Mouse (Mus musculus): ENCODE measurements around the gene Hcls1.

Gene Hcls1

DNA sequence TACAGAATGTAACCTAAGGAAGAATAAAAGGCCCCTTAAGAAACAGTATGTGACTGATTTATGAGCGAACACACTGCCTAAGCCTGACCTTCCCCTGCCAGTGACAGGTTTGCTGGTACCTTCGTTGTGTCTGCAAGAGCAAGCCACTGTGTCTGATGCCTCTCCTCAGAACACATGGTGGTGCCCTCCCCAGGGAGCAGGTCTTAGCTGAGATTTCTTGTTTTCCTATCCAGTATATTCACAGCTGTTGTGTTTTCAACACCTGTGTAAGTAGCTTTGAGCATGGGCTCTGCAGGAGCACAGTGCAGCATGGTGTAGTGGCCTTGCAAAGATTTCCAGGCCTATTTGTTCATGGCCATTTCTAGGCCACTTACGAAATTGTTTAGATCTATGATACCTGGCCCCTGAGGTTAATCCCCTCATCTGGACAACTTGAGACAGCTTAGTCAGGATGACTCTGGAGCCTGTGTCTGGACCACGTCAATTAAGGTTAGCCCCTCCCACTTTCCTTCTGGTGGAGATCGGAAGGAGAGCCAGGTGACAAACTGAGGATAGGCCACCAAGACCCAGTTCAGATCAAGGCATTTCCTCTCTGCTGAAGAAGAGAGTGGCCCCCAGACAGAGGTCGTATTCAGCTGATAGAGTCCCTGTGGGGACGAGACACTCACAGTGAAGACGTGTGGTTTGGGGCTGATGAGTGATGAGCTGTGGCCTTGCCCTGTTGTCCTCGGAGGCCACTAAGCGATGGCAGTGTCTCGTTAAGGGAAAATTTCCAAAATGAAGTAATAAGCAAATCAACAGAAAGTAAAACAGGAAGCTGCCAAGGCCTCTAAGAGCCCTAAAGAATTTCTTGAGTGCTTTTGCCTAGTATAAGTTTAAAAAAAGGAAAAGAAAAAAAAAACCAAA is 4.3 kb upstream of the Hcls1 start:
- DNase-seq, result no peak

DNA sequence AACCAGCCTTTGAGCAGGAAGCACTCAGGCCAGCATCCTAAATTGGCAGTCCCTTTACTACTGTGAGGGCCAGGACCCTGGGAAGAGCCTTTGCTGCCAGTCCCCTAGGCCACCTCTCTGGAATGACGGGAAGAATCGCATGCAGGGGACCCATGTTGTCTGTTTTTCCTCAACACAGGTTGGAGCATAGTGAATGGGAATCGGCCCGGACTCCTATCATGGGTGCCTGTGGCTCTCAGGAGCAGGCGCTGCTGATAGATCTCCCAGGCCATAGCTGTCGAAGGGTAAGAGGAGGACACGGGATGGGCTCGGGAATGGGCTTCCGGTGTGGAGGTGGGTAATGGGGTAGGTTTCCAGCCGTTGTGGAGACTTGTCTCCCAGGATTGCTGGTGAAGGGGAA is 3.4 kb upstream of the Hcls1 start:
- no peak for DNase-seq

DNA sequence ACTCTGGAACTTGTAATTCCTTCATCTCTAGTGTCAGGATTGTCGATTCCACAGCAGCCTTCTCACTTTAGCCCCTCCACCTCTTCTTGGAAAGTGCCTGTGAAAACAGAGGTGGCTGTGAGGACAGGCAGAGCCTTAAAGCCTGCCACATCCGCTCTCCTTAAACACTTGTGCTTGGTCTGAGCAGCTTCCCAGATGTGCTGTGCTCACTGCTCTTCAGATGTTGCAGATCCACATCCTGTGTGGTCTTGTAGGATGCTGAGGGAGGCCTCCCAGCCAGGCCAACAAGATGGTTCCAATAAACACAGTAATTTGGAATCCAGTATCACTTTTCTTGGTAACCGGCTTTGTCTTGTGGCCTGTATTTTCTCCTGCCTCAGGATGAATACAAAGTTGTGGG is 2.8 kb upstream of the Hcls1 start:
- DNase-seq, result no peak

DNA sequence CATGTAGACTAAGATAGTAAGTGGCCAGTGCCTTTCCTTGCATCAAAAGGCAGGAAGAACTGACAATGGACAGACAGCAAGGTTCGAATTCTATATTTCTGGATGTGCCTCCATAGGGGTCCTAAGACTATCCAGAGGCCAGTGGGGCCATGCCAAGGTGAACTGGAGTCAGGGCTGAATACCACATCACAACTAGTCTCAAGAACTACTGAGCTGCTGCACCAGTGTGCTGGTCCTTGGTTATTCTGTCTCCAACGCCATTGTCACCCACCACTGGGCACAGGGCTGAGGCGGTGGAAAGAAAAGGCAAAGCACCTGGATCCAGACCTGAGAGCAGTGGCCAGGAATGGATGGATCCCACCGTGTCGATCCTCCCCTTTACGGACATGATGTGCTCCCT is 2.2 kb upstream of the Hcls1 start:
- no peak for DNase-seq

DNA sequence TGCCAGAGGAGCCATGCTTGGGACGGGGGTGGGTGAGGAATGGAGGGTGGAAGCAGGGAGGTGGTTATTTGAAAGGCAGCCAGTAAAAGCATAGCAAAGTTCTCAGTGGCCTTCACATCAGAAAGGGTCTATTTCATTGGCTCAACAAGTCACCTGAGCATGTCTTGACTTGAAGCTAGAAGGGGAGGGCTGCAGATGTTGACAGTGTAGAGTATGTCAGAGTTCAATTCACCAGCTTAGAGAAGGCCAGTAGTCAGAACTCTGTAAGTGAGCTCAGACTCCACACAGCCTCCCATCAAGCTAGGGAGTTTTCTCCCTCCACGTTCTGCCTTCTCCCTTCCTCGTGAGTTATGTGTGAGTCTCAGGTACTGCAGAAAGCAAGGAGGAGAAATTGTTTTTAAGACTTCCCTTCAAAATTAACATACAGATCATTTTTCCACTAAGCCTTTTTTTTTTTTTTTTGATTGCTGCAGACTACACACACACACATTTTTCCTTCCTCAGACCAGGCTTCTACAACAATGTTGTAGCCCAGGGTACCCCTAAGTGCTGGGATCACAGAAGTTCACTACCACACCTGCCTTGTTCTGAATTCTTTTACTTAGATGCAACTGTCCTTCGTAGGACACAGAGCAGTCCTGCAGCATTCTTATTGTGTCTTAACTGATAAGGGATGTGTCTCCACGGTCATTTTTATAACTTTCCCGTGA is 497 bp upstream of the Hcls1 start:
- DNase-seq, result no peak

DNA sequence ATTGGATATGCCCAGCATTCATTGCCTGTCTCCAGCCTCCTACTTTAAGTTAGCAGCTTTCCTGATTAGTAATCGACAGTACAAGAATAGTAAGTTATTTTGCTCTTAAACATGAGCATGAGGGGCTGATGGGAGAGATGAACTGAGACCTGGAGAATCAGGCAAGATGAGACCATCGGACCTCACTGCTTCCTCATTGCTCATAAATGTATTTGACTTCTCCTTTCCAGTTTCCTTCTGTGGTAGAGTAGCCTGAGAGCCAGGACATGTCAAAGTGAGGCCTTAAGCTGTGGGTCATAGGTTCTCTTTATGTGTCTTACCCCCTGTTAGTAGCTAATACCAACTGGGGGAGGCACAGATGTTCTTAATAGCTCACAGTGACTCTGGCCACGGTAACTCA is 1.0 kb downstream of the Hcls1 start:
- no peak for DNase-seq

DNA sequence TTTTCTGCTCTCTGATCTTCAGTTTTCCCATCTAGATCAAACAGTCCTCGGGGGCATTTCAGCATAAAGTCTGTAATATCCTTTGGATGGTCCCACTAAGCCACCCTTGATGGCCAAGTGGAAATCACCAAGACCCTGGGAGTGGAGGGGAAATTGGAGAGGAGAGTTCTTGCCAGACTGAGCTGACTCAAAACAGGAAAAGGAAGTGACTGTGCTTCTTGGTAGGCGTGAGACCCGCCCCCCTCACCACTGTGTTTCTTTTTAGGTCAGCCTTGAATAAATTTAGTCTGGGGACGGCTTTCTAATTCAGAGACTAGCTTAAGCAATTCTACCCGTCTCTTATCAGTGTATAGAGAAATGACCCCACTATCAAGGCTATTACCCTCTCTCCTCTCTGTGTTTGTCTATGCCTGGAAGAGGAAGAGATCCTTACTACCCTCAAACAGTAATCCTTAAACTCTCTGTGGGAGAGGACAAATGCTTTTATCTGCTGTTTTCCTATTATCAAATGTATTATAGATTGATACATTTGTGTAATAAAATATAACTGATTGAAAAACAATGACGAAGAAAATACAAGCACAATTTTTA is 6.4 kb downstream of the Hcls1 start:
- DNase-seq, result no peak

DNA sequence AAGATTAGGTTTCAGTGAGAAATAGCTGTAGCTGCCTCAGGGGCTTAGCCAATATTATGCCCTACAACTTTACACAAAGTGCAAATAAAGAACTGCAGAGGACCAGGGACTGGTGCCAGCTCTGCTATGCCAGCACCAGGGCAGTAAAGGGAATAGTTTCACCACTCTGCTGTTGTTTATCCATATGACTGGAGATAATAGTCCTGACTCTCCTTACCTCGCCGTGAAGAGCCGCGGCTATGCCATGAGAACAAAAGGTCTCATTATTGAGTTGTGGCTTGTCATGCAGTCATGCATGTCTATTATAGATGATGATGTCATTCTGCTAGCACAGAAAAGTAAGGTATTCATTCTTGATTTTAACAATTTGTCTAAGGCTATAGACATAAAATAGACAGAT is 7.1 kb downstream of the Hcls1 start:
- DNase-seq, result no peak

DNA sequence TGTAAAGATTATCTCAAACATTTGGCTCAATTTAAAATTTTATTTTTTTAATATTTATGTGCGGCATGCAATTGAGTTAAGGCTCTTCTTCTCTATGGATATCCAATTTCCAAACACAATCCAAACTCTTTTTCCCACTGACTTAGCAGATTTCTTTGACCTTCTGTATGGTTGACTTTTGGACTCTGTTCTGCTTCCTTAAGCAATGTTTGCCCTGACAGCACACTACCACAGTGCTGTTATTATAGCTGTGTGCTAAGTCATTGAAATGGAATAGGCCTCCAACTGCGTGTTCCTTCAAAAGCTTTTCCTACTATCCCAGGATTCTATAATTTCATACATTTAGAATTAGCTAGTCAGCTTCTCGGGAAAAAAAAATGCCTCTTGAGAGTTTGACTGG is 8.8 kb downstream of the Hcls1 start:
- DNase-seq, result no peak

DNA sequence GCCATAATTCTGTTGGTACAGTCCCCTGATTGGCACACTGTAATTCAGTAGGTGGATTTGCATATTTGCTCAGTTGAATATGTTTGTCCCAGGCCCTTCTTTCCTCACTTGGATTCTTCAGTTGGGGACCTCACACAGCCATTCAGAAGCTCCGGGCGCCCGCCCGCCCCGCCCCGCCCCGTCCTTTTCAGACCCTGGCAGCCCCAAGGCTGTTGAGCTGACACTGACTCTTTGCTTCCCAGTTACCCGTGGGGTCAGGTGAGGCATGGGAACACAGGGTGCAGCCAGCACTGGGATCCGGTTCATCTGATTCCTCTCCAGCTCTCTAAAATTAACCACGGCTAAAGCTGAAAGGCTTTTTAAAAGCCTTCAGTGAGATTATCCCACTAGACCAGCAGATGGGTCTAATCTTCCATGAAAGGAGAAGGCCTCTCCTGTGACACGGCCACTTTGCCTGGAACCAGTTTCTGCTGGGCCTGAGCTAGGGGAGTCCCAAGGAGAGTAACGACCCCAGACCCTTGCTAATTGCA is 10.2 kb downstream of the Hcls1 start:
- DNase-seq, result peak; percentile 47

DNA sequence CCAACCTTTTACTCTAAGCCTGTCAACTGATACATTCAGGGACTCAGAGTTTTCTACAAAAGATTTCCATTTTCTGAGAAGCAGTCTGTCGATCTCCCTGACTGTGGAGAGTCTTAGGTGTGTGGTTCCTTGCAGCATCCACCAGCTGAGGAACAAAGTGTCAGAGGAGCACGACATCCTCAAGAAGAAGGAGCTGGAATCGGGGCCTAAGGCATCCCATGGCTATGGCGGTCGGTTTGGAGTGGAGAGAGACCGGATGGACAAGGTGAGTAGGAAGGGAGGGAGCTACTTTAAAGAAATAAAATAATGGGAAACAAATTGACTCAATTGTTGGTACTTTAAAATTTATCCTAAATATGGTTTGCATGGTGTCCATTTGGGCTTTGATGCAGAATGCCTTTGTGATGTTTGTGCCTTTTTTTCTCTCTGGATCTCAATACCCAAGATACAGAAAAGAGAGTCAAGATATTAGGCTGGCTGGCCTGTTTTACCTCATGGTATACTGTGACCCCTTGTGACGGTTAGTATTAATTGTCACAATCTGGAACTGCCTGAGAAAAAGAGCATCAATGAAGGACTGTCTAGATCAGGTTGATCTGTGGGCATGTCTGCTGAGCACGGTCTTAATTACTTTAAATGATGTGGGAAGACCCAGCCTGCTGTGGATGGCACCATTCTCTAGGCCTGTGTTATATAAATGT is 11.8 kb downstream of the Hcls1 start:
- no peak for DNase-seq

DNA sequence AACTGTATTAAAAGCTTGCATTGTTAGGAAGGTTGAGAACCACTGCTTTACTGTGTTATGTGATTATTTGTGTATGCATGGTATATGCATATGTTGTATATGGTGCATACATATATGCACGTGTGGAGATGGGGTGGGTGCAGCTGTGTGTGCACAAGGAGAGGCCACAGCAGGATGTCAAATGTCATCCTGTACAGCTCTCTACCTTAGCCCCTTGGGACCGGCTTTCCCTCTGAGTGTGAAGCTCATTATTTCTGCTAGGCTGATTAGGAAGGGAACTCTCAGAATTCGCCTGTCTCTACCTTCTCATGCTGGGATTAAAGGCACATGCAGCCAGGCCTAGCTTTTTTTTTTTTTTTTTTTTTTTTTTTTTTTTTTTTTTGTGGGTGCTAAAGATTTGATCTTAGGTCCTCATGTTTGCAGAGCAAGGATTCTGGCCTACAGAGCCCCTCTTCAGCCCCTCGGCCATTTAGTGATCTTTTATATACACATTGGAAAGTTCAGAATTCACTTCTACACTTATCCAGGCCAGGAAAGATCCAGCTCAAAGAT is 12.9 kb downstream of the Hcls1 start:
- no peak for DNase-seq

DNA sequence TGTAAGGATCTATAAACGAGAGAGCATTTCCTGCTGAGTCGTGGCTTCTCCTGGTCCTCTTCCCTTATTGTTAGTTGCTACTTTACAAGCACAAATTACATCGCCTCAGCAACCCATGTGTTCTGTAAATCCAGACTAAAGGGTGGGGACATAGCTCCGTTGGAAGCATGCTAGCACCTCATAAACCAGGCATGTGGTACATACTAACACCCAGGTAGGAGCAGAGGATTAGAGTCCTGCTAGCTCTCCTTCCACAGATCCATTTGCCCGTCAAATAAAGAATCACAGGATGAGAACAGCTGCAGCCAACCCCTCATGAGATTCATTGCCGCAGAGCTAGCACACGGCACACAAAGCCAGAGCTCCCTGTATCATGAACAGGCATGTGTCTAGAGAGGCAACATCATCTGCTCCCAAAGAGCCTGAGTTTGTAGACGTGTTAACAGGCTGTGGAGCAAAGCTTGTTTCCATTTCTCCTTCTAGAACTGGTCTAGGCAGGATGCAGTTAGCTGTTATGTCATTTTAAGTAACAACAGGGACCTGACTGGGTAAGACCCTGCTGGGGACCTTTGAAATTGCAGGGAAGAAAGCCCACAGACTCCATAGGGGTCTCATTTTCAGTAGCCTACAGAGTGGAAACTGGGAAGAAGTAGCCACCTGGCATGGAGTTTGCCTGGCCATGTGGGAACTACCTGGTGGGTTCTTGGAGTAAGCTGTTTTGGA is 15.0 kb downstream of the Hcls1 start:
- DNase-seq, result no peak

DNA sequence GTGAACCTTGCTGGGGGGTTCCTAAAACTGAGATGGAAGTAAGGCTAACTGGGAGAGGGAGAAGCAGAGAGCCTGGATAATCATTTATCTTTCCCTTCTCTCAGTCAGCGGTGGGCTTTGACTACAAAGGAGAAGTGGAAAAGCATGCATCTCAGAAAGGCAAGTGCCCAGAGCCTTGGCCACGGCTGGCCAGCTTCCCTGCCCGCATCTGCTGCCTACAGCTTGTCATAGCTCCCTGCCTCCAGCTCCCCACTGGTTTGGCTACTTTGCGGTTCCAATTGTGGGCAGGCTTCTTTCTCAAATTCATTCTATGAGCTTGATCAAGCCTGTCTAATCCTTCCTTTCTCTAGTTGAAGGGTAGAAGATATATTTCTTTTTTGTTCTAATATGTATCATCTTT is 16.2 kb downstream of the Hcls1 start:
- DNase-seq, result peak; percentile 54

DNA sequence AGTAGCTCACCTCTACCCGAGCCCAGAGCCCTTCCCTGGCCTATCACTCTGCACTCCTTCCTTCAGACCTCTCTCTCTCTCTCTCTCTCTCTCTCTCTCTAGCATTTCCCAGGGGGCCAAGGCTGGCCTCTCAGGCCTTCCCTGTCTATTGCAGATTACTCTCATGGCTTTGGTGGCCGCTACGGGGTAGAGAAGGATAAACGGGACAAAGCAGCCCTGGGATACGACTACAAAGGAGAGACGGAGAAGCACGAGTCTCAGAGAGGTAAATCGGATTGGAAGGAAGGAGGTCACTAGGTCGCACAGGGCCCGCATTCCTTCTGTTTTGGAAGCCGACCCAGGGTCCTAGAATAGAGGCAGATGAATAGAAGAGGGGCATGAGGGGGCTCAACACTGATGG is 20.3 kb downstream of the Hcls1 start:
- no peak for DNase-seq

DNA sequence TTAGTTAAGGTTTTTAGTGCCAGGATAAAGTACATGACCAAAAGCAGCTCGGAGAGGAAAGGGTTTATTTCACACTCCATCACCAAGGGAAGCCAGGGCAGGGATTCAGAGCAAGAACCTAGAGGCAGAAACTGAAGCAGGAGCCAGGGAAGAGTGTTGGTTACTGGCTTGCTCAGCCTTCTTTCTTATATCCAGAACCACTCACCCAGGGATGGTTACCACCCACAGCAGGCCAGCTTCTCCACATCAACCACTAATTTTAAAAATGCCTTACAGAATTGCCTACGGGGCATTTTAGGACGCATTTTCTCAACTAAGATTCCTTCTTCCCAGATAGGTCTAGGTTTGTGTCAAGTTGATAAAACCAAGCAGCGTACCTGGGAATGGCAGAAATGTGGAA is 28.6 kb downstream of the Hcls1 start:
- no peak for DNase-seq

DNA sequence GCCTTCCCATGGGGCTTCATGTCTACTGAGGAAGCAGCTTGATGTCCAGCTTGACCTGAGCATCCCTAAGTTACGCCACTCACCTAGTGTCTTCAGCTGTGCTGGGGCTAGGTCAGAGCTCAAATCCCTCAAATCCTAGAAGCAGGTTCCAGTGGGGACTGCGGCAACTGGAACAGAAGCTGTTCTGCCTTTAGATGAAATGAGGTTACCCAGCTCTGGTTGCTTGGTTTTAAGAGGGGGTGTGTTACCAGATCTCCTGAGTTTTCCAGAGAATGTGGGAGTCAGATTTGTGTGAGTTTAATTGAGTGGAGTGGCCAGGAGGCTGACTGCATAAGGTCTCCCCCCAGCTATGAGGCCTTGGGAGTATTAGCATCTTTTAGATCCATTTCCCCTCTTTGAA is 44.3 kb downstream of the Hcls1 start:
- no peak for DNase-seq

DNA sequence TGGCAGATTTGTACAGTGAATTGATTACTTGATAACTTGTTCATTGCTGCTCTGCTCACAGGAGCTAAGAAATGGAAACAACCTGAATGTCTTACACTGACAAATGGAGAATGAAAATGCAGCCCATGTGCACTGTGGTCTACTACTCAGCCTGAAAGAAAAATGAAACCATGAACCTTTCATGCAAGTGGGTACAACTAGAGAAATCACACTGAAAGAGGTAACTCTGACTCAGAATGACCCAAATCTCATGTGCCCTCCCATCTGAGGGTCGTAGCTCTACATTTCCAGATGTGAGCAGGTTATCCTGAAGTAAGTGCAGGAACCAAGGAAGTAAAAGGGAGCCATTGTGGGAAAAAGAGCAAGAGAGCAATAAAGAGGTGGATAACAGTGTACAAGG is 49.0 kb downstream of the Hcls1 start:
- DNase-seq, result no peak

DNA sequence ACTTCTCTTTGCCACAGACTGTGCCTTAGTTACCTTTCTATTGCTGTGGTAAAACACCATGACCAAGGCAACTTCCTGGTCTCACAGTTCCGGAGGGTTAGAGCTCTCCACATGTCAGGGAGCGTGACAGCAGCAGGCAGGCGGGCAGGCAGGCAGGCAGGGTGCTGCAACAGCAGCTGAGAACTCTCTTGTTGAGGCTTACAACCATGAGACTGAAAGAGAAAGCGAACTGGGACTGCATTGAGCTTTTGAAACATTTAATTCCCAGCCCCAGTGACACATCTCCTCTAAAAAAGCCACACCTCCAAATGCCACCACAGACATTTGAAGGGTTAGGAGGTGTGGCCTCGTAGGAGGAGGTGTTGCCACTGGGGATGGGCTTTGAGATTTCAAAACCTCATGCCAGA is 50.9 kb downstream of the Hcls1 start:
- no peak for DNase-seq

DNA sequence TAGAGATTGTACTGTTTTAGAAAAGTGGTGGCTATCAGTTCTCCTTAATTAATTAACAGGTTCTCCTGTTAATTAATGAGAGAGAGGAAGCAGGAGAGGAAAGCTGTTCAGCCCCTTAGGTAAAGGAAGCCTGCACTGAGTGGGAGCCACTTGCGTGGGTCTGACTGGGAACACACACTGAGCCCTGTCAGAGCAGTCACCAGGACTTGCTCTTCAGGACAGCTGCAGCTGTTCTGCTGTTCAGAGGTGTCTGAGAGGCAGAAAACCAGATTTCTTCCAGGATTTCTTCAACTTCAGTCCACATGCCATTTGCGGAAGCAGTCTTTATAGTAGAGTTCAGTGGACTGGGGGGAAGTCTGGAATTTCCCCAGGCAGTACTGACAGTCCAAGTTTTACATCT is 52.6 kb downstream of the Hcls1 start:
- DNase-seq, result no peak

DNA sequence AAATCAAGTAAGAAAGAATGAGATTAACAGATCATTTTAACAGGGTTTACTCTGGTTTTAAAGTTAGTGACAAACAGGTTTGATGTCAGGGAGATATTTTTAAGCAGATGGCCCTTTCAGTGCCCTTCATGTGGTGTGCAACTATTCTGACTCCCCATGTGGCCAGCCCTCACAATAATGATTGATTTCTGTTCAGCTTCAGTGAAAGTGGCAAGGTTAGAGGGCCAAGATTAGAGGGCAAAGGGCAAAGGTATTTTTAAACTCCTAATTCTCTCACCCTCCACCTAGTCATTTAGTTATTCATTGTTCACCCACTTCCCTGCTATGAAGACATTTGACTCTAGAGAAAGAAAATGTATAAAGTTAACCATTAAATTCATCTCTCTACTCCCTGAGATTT is 53.3 kb downstream of the Hcls1 start:
- no peak for DNase-seq

DNA sequence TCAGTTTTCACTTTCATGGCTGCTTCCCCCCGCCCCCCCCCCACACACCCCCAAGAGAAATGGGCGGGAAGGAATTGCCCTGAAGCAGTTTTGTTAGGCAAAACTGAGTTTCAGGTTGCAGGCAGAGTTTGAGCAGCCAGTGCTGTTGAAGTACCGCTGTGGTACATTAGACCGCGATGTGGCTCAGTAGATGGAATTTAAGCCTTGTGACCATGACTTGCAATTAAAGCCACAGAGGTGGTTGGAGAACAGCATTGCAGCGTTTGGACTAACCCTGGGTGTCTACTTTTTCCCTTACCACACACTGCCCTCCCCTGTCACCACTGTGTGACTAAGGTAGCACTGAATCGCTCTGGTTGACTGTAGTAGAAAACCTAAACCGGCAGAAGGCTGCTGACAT is 54.7 kb downstream of the Hcls1 start:
- no peak for DNase-seq
